In genomic region chr5:32204653-32205052, GRCm38 (mm10) we compare ENCODE assay signal across 11 mouse cellular contexts. TPM values are rescaled to one million over a fixed set of nuclear protein-coding genes. Genes with fewer than 3 reads are reported as not detected.
DNase-seq lines count a peak whose midpoint lies in the region; ATAC-seq and TF ChIP-seq lines count a peak whose summit lies in the region.
"Had no signal": no experiment of that assay in that cellular context is flagged by ENCODE, and none has a peak within 500 bp of the region (broad histone marks: within the 10 kb centered on the region; RNA-seq: fewer than 3 reads in every experiment).

No protein-coding gene starts in this region.

- no peak overlapping the region for H3K4me2 ChIP-seq in stomach, postnatal 0 days (replicated peaks; ENCODE audit: low read depth)
- no peak overlapping the region for H3K4me2 ChIP-seq in midbrain, embryonic 15.5 days
- H3K4me2 ChIP-seq: neural tube, embryonic 13.5 days had no signal

- H3K4me3 ChIP-seq in gastrocnemius, adult 2 months = no peak overlapping the region
- no peak overlapping the region for H3K4me3 ChIP-seq in spleen, adult 2 months (ENCODE audit: extremely low read depth, insufficient read depth, insufficient read length)
- no peak overlapping the region for H3K4me3 ChIP-seq in stomach, postnatal 0 days (ENCODE audit: low read depth, low read length)
- no peak overlapping the region for H3K4me3 ChIP-seq in midbrain, embryonic 15.5 days
- H3K4me3 ChIP-seq: forebrain, embryonic 10.5 days; neural tube, embryonic 13.5 days had no signal

- ATAC-seq in stomach, postnatal 0 days (ENCODE audit: low FRiP score, low TSS enrichment) = no peak
- no peak for ATAC-seq in midbrain, embryonic 15.5 days (replicated peaks)

- DNase-seq in gastrocnemius, adult 2 months = no peak
- DNase-seq in gastrocnemius, postnatal 36 days = no peak
- DNase-seq in spleen, adult 2 months (ENCODE audit: low read depth in 1 of 2, low spot score in 2 of 2) = no peak
- DNase-seq in spleen, adult 12 weeks (ENCODE audit: low spot score) = no peak
- DNase-seq in embryo, embryonic 10.5 days (ENCODE audit: low spot score) = peak; percentile 46
- no peak for DNase-seq in stomach, postnatal 0 days (ENCODE audit: low spot score)
- DNase-seq in MN1 (ENCODE audit: low spot score) = no peak
- DNase-seq: lung, postnatal 10 days had no signal

- intact Hi-C loops in gastrocnemius, adult 2 months (cut with DNase I) = no loop called here
- intact Hi-C loops in gastrocnemius, postnatal 36 days (cut with DNase I) = loop anchor here (5.0 kb wide), 1 partner anchor 98 kb away; no protein-coding TSS in a partner anchor

- TF ChIP-seq CTCF in gastrocnemius, adult 2 months (IDR thresholded peaks at IDR 0.05) = peak; percentile 66
- peak; percentile 59; the same call in 1 of the 2 replicates for TF ChIP-seq CTCF in spleen, adult 2 months (IDR thresholded peaks at IDR 0.05; ENCODE audit: extremely low read depth, insufficient read depth, insufficient read length, insufficient replicate concordance)
- TF ChIP-seq CTCF in stomach, postnatal 0 days (IDR thresholded peaks at IDR 0.05; ENCODE audit: low read depth) = peak; percentile 74

- no peaks in the 10 kb centered on the region for H3K36me3 ChIP-seq in spleen, adult 2 months (ENCODE audit: control insufficient read depth, insufficient read depth, low read length)
- H3K36me3 ChIP-seq in stomach, postnatal 0 days (ENCODE audit: control insufficient read depth, insufficient read depth, low read length) = no peaks in the 10 kb centered on the region
- no peaks in the 10 kb centered on the region for H3K36me3 ChIP-seq in midbrain, embryonic 15.5 days (replicated peaks)
- H3K36me3 ChIP-seq: forebrain, embryonic 10.5 days; neural tube, embryonic 13.5 days had no signal

- H3K27me3 ChIP-seq in spleen, adult 2 months (ENCODE audit: control insufficient read depth, insufficient read depth, low read length) = no peaks in the 10 kb centered on the region
- no peaks in the 10 kb centered on the region for H3K27me3 ChIP-seq in stomach, postnatal 0 days (ENCODE audit: control insufficient read depth, insufficient read depth, low read length)
- H3K27me3 ChIP-seq in midbrain, embryonic 15.5 days (replicated peaks) = no peaks in the 10 kb centered on the region
- H3K27me3 ChIP-seq: neural tube, embryonic 13.5 days had no signal

- H3K9ac ChIP-seq in stomach, postnatal 0 days (ENCODE audit: low read length) = no peak overlapping the region
- no peak overlapping the region for H3K9ac ChIP-seq in midbrain, embryonic 15.5 days
- H3K9ac ChIP-seq: neural tube, embryonic 13.5 days had no signal

- WGBS in spleen, adult 2 months = 73% methylated on average over 4 of the region's 4 CpGs
- 66% methylated on average over 4 of the region's 4 CpGs for WGBS in stomach, postnatal 0 days
- 72% methylated on average over 4 of the region's 4 CpGs for WGBS in midbrain, embryonic 15.5 days

- no peak for TF ChIP-seq EP300 in stomach, postnatal 0 days (optimal IDR thresholded peaks at IDR 0.05)

- H3K4me1 ChIP-seq in spleen, adult 2 months (ENCODE audit: control insufficient read depth, insufficient read depth, insufficient read length) = no peaks in the 10 kb centered on the region
- no peaks in the 10 kb centered on the region for H3K4me1 ChIP-seq in stomach, postnatal 0 days (replicated peaks; ENCODE audit: control insufficient read depth, insufficient read depth)
- H3K4me1 ChIP-seq in midbrain, embryonic 15.5 days = no peaks in the 10 kb centered on the region
- H3K4me1 ChIP-seq: forebrain, embryonic 10.5 days; neural tube, embryonic 13.5 days had no signal

- TF ChIP-seq POLR2A in spleen, adult 2 months (IDR thresholded peaks at IDR 0.05; ENCODE audit: low read depth, low read length) = no peak

- no peak overlapping the region for H3K27ac ChIP-seq in gastrocnemius, adult 2 months
- H3K27ac ChIP-seq in spleen, adult 2 months (ENCODE audit: insufficient read depth, low read length) = no peak overlapping the region
- H3K27ac ChIP-seq in stomach, postnatal 0 days (replicated peaks) = no peak overlapping the region
- no peak overlapping the region for H3K27ac ChIP-seq in midbrain, embryonic 15.5 days
- H3K27ac ChIP-seq: forebrain, embryonic 10.5 days; neural tube, embryonic 13.5 days had no signal

- no peaks in the 10 kb centered on the region for H3K9me3 ChIP-seq in stomach, postnatal 0 days (ENCODE audit: control insufficient read depth, low read length)
- no peaks in the 10 kb centered on the region for H3K9me3 ChIP-seq in midbrain, embryonic 15.5 days
- H3K9me3 ChIP-seq: forebrain, embryonic 10.5 days; neural tube, embryonic 13.5 days had no signal

RNA-seq across cellular contexts. Expression of gene Plb1, which starts 27.9 kb away (rescaled TPM):
- 1 to 10 TPM in 1 of 2 experiments, under 1 TPM in 1; 0.97 to 1.3 TPM for total RNA-seq in gastrocnemius, adult 2 months (2021)
- total RNA-seq in gastrocnemius, postnatal 36 days (2021) = 1 to 10 TPM; 1.3 to 1.6 TPM
- polyA plus RNA-seq in spleen, adult 2 months (2012; rRNA removed) = 0.29 and 0.42 TPM in 2 replicates
- polyA plus RNA-seq in stomach, postnatal 0 days (2015; fragmentation: Nextera tagmentation; extraction: Ambion mirVana) = 14.1 and 14.6 TPM in 2 replicates
- 0.11 and 0.12 TPM in 2 replicates for polyA plus RNA-seq in midbrain, embryonic 15.5 days (2015; fragmentation: Nextera tagmentation; extraction: Ambion mirVana)
- polyA plus RNA-seq: neural tube, embryonic 13.5 days had no signal

Comparison
In these comparisons a context has a peak if more than half of its experiments do, and no peak if none do; other contexts are left out.
1. RNA of gene Plb1, which starts 27.9 kb away (polyA plus RNA-seq): 14.1 to 14.6 TPM in stomach, postnatal 0 days; 0.29 to 0.42 TPM in spleen, adult 2 months and 0.11 to 0.12 TPM in midbrain, embryonic 15.5 days; every median in the first group is over 10 times any median in the second.
2. Peak in every context shown above with its lines, with median percentiles within 50 percentile points of each other: CTCF ChIP-seq.